Mouse (Mus musculus) CH12.LX (cell line): ENCODE data around the gene Nop14. TPM values are rescaled to one million over a fixed set of nuclear protein-coding genes. Genes with fewer than 3 reads are reported as not detected.

ENCODE experiments used
- polyA plus RNA-seq: library from polyadenylated mRNA; unstranded; fragments of >175 nt; gene quantifications from 2 replicates; pipeline ENCODE4 v1.2.1, GENCODE M21; 2012; ENCODE audit warnings: low read depth; ENCODE audit not compliant: insufficient read length
- total RNA-seq, 2 experiments: library from RNA; depleted of rRNA; stranded (reverse); fragments of 300-350 nt in 1 of 2; fragments of >200 nt in 1 of 2; gene quantifications; 2 replicates each; pipeline ENCODE4 v1.2.3; 2012 to 2014

The Nop14 gene
- total and polyA plus RNA-seq, 3 experiments, result 36.6 to 101 (median 46.1) TPM

Other genes with a start within 250 kb of the Nop14 start
- 21.9 and 23.4 TPM in 2 replicates for gene Tnip2, start 146.2 kb downstream of the Nop14 start, total RNA-seq (2012; rRNA removed)
- gene Tnip2, start 146.2 kb downstream of the Nop14 start, total RNA-seq (2014; rRNA removed), result 16.0 and 17.7 TPM in 2 replicates
- gene Tnip2, start 146.2 kb downstream of the Nop14 start, polyA plus RNA-seq, result 26.8 and 30.6 TPM in 2 replicates
- 5.9 and 7.3 TPM in 2 replicates for gene Sh3bp2, start 134.3 kb downstream of the Nop14 start, total RNA-seq (2012; rRNA removed)
- gene Sh3bp2, start 134.3 kb downstream of the Nop14 start, total RNA-seq (2014; rRNA removed), result 5.8 and 6.5 TPM in 2 replicates
- gene Sh3bp2, start 134.3 kb downstream of the Nop14 start, polyA plus RNA-seq, result 10.5 and 11.0 TPM in 2 replicates
- gene Add1, start 86.5 kb downstream of the Nop14 start, total RNA-seq (2012; rRNA removed), result 32.1 and 45.0 TPM in 2 replicates
- gene Add1, start 86.5 kb downstream of the Nop14 start, total RNA-seq (2014; rRNA removed), result 28.0 and 28.1 TPM in 2 replicates
- 46.0 and 48.7 TPM in 2 replicates for gene Add1, start 86.5 kb downstream of the Nop14 start, polyA plus RNA-seq
- gene Mfsd10, start 22.9 kb downstream of the Nop14 start, total RNA-seq (2012; rRNA removed), result 67.0 and 67.5 TPM in 2 replicates
- gene Mfsd10, start 22.9 kb downstream of the Nop14 start, total RNA-seq (2014; rRNA removed), result 40.4 and 42.1 TPM in 2 replicates
- 78.6 and 92.6 TPM in 2 replicates for gene Mfsd10, start 22.9 kb downstream of the Nop14 start, polyA plus RNA-seq
- gene Grk4, start 231 bp upstream of the Nop14 start, total RNA-seq (2012; rRNA removed), result 0.63 and 0.76 TPM in 2 replicates
- gene Grk4, start 231 bp upstream of the Nop14 start, total RNA-seq (2014; rRNA removed), result 0.39 and 0.56 TPM in 2 replicates
- gene Grk4, start 231 bp upstream of the Nop14 start, polyA plus RNA-seq, result 0.81 and 1.4 TPM in 2 replicates
- 18.1 and 18.7 TPM in 2 replicates for gene Htt, start 101.6 kb upstream of the Nop14 start, total RNA-seq (2012; rRNA removed)
- 10.2 TPM in 2 replicates for gene Htt, start 101.6 kb upstream of the Nop14 start, total RNA-seq (2014; rRNA removed)
- 14.8 and 18.1 TPM in 2 replicates for gene Htt, start 101.6 kb upstream of the Nop14 start, polyA plus RNA-seq
- 0.38 and 0.71 TPM in 2 replicates for gene Msantd1, start 247.9 kb upstream of the Nop14 start, total RNA-seq (2012; rRNA removed)
- gene Msantd1, start 247.9 kb upstream of the Nop14 start, total RNA-seq (2014; rRNA removed), result 0.36 and 0.99 TPM in 2 replicates
- 0.64 and 1.1 TPM in 2 replicates for gene Msantd1, start 247.9 kb upstream of the Nop14 start, polyA plus RNA-seq